Mouse (Mus musculus): ENCODE data around the gene Rnf145.

The Rnf145 gene

DNA sequence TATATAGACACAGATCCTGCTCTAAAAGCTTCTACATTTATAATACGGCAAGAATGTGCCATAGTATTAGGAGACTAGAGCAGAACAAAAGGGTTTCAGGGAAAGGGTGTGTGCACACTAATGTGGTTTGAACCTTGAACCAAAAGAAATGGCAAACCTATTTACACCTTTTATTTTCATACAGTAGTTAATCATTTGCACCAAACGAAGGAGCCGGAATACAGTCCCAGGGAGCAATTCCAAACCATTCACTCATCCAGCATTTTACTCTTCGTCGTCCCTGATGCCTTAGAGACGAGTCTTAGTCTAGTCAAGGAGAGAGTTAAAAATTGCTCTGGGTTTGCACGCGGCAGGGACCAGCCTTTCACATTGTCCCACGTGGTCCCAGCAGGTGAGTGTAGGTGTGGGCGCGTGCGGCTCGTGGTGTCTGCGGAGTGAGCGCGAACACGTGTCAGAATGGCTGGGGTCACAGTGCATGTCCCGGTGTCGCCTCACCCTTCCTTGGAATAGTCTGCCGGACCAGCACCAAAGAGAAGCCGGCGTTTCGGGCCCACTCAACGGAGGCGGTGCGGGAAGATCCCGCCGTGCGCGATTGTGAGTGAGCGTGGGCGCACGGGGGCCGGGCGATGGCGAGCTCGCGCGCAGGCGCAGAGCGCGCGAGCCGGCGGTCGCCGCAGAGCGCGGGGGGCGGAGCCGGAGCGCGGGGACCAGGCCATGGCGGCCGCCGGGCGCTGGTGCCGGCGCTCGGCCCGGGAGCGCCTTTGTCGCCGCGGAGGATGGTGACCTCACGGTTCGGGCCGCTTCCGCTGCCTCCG lies at the start of gene Rnf145:
Rnf145 (plus strand) TSS at position 684 of the 815 bp plus-strand sequence.
- DNase-seq, result peak; percentile 81 to 87

DNA sequence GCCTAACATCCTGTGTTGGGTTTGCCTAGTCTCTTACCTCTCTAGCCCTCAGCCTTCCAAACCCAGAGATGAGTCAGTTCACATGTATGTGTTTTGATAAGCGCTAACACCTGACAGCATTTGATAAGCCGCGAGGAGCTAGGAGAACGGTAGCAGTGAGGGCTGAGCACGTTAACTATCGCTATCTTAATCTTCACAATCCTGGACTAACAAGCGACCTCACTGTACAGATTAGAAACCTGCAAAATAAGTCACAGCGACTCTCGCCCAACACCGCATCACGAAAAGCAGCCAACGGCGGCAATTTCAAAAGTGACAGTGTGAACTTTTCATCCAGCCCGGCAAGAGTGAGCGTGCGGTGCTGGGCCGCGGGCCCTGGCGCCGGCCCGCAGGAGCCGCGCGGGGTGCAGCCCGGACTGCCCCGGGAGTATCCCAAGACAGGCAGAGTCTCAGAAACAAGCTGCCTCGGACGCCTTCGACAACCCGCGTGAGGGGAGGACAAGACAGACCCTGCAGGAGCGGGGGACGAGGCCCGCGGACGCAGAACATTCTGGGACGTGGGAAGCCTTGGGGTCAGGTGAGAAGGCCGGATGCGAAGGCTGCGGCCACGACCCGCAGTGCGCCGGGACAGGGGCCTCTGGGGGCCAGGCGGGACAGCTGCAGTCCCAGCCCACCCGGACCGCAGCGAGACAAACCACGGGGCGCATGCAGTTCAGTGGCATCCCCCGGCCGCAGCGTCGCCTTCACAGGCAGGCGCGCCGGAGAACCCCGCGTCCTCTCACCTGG lies 48.9 kb upstream of the Rnf145 start:
- DNase-seq, result peak; percentile 70 to 73

GRCm38 (mm10) chr11:44470432-44471336 lies 48.1 kb upstream of the Rnf145 start, which contains the start of gene Ublcp1:
TSS of gene Ublcp1 (minus strand) at chr11:44470498.
- peak; percentile 97 for DNase-seq

GRCm38 (mm10) chr11:44471337-44471995 lies 47.3 kb upstream of the Rnf145 start:
- peak in 1 of 2 experiments; percentile 27 for DNase-seq

DNA sequence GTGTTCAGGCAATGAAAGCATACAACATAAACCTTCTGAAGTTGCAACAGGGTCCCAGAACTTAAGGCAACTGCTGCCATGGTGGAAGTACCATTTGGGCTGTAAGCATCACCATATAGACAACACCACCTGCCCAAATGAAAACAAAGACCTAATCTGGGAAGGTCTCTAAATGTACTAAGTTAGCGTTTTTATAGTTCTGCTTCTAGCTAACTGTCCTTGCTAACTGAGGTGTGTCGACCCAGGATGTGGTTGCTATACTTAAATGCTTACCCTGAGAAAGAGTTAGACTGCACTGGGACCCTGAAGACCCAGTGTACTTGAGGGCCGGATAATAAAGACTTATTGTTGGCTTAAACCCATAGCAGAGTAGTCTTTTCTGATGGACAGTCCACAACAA lies 43.3 kb upstream of the Rnf145 start:
- DNase-seq, result peak; percentile 58 to 69

GRCm38 (mm10) chr11:44476445-44476844 lies 42.3 kb upstream of the Rnf145 start:
- DNase-seq, result peak; percentile 30 to 42

DNA sequence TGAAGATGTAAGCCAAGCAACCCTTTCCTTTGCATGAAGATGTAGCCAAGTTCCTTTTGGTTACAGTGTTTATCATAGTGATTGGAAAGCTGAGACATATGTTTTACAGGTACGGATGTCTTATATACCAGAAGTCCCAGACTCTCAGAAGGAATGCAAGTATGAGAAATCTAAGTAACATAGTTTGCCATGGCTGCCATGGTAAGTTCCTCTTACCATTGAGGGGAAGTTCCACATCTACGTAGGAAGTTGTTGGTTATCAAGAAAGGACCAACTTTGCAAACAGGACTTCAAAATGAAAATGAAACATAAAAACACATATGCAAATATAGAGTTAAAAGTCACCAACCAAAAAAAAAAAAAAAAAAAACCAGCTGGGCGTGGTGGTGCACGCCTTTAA lies 40.4 kb upstream of the Rnf145 start:
- DNase-seq, result peak; percentile 49 to 53

DNA sequence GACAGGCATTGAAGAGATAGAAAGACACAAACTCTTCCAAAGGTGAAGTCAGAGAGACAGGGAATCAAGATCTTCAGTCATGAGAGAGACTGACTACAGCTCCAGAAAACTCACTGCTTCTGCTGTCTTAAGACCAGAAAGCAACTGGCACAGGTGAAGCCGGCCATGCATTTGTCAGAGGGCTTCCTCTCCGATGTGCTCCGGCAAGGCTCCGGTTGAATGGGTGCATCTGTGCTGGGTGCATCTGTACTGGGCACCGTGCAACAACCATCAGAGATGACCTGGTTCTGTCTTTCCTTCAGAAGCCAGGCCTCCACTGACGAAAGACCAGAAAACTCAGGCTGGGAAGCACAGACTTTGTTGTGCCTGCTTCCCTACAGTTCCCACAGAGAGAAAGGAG lies 38.5 kb upstream of the Rnf145 start:
- DNase-seq, result peak; percentile 53 to 55

GRCm38 (mm10) chr11:44485089-44485736 lies 33.6 kb upstream of the Rnf145 start:
- no peak for DNase-seq

GRCm38 (mm10) chr11:44489117-44489516 lies 29.6 kb upstream of the Rnf145 start:
- DNase-seq, result no peak

DNA sequence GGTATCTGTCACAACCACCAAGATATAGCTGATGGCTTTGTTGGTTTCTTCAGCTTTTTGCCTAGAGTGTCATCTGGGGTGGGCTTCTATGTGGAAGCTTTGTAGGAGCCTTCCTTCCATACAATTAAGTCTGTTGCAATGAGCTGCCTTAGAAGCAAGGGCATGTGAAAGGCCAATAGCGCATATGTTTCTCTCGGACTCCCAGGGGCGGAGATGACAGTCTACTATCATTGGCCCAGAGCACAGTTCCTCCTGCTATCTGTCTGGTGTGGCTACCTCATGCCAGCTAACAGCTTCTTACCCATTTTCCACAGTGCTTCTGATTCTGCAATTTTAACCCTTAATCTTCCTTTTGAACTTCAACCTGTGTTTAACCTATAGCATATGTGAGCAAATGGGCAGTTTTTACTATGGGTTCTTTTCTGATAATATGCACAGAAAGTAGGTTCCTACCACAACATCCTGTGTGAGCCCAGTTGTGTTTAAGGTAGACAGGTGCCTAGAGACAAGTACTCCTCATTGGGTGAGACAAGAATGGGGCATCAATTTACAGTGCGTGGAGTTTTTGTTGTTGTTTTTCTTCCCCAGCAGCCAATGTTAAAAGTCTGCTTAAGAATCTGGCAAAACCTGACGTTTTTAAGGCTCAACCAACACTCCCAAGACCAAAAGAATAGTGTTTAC lies 24.0 kb upstream of the Rnf145 start:
- no peak for DNase-seq

- peak; percentile 68 to 71 for DNase-seq
Observed at GRCm38 (mm10) chr11:44496217-44496616, 22.5 kb upstream of the Rnf145 start.

DNA sequence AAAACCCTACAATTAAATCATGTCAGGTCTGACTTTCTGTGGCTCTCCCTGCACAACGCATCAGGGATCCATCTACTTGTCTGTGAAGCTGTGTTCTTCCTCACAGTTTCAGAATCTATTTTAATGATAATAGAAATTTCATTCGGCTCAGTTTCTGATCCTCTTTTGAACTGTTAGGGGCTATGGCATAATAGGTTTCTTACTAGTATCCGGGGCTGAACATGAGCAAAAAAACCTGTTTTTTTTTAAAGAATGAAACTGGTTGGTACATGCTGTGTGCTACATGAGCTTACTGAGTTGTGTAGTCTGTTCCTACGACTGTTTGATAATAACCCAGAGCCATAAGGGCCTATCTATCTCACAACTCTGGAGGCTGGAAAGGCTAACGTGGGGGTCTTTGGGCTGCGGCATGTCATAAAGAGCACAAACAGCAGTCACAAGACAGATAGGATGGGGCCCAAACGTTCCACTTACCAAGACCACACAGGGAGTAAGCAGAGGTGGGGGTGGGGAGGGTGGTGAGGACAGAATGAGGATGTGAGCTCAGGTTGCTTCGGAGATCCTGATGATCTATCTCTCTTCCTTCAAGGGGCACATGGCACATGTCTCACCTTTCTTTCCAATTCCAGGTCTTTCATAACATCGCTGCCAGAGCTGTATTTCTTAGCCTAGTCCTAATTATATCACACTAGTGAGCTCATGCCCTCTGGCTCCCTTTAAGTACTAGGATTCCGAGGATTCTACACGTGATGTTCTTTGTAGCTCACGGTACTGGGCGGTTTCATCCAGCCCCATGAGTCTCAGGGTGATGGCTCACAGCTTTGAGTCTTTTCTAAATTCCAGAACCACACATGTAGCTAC lies 20.1 kb upstream of the Rnf145 start:
- peak; percentile 48 to 54 for DNase-seq

DNA sequence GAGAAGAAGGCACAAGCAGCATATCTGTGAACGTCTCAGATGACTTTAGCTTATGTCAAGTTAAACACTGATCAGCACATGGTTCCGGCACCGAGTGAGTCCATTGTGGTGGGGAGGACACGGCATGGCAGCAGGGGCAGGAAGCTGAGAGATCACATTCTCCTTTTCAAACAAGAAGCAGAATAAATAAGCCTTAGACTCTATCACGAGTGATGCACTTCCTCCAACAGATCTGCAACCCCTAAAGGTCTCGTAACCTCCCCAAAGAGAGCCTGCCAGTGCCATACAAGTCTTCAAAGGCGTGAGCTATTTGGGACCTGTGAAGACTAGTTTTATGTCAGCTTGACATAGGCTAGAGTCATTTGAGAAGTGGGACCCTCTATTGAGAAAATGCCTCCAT lies 17.8 kb upstream of the Rnf145 start:
- DNase-seq, result no peak

DNA sequence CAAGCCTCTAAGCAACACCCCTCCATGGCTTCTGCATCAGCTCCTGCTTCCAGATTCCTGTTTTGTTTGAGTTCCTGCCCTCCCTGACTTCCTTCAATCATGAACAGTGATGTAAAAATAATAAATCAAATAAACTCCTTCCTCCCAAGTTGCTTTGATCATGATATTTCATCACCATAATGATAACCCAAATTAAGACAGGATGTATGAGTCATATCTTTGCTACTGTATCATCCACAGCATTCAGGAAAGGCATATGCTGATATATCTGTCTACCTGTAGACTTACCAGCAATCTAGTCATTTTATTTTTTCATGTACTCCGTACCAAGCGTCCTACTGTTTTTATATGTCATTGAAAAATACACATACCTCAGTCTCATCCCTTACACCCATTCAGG lies 17.3 kb upstream of the Rnf145 start:
- DNase-seq, result no peak

DNA sequence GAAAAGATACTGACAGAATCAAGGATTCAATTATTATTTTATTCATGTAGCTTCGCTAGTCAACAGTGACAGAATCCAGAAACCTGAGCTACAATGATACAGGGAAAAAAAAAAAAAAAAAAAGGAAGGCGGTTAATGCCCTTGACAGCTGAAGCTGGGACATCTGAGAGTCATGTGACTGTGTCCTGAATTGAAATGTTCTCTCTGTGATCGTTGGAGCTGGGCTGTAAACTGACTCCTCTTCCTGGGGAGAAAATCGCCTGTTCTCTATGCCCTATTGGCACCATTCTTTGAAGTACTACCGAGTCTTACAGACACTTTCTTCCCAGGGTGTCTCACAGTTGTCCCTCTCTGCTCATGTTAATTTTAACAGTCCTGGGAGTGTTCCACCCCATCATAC lies 15.8 kb upstream of the Rnf145 start:
- no peak for DNase-seq

GRCm38 (mm10) chr11:44504146-44504545 lies 14.6 kb upstream of the Rnf145 start:
- DNase-seq, result peak; percentile 42 to 51

- DNase-seq, result no peak
Observed at GRCm38 (mm10) chr11:44504761-44505160, 14.0 kb upstream of the Rnf145 start.

DNA sequence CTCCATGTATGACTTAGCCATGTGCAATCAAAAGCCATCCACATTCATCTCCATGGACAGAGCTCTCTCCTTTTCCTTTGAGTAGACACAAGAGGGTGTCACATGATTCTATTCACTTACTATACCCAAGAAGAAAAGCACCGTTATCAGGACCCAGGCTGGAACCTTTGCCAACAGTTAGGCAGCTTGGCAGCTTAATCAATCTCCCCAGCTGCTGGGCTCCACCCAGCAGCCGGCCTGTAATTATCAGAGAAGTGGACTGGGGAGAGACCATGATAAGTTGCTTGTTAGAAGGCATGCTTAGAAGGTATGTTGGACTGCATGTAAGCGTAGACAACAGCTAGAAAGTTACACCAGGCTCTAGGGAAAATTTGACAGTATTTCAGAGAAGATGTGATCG lies 9.9 kb upstream of the Rnf145 start:
- no peak for DNase-seq

- no peak for DNase-seq
Observed at GRCm38 (mm10) chr11:44509906-44510305, 8.9 kb upstream of the Rnf145 start.

Data from B cell, adult 2 months (primary cell).